ENCODE assay signal across 29 mouse cellular contexts in the genomic region with DNA sequence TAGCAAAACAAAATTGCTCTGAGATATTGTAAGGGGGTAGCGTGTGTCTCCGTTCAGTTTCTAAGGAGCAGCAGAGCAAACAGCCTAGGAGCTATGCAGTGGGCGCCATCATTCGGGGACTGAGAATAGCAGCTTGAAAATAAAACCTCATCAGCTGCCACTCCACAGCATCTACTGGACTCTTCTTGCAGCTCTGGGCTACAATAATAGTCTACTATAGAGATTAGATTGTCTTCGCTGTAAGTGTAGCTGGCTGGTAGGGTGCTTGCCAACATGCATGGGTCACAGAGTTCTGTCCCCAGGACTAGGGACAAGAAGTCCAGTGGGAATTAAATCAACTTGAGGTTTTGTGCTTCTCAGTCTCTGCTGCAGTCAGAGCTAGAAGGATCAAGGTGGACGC. TPM values are rescaled to one million over a fixed set of nuclear protein-coding genes. Genes with fewer than 3 reads are reported as not detected.
DNase-seq lines count a peak whose midpoint lies in the region; ATAC-seq and TF ChIP-seq lines count a peak whose summit lies in the region.
"Had no signal": no experiment of that assay in that cellular context is flagged by ENCODE, and none has a peak within 500 bp of the region (broad histone marks: within the 10 kb centered on the region; RNA-seq: fewer than 3 reads in every experiment).

No protein-coding gene starts in this region.

- peak overlapping the region; percentile 24; the same call in 1 of the 2 replicates for H3K27ac ChIP-seq in heart, embryonic 16.5 days (ENCODE audit: low read length)
- H3K27ac ChIP-seq in kidney, postnatal 0 days, result peak overlapping the region; percentile 47; the same call in 1 of the 2 replicates
- H3K27ac ChIP-seq: embryonic facial prominence, embryonic 10.5 days; embryonic facial prominence, embryonic 13.5 days; forebrain, embryonic 13.5 days; heart, embryonic 13.5 days; hindbrain, embryonic 10.5 days; hindbrain, embryonic 13.5 days; intestine, embryonic 15.5 days had no signal

- no peaks in the 10 kb centered on the region for H3K27me3 ChIP-seq in heart, embryonic 16.5 days (ENCODE audit: control insufficient read depth, insufficient read depth, low read length)
- H3K27me3 ChIP-seq in kidney, postnatal 0 days (ENCODE audit: insufficient read depth, low read length), result no peaks in the 10 kb centered on the region
- H3K27me3 ChIP-seq: embryonic facial prominence, embryonic 13.5 days; forebrain, embryonic 13.5 days; heart, embryonic 13.5 days; hindbrain, embryonic 13.5 days; intestine, embryonic 15.5 days had no signal

- intact Hi-C loops in heart, postnatal 36 days (cut with DNase I), result no loop called here

- H3K4me1 ChIP-seq in heart, embryonic 16.5 days (ENCODE audit: control insufficient read depth, insufficient read depth, low read length), result peaks cover 35% of the 10 kb centered on the region
- peaks cover 14% of the 10 kb centered on the region for H3K4me1 ChIP-seq in kidney, postnatal 0 days (replicated peaks; ENCODE audit: insufficient read depth, low read length)
- H3K4me1 ChIP-seq: forebrain, embryonic 13.5 days; intestine, embryonic 15.5 days had no signal

- peaks cover 3% of the 10 kb centered on the region; the same call in 1 of the 2 replicates for H3K36me3 ChIP-seq in heart, embryonic 16.5 days (ENCODE audit: control insufficient read depth, insufficient read depth)
- no peaks in the 10 kb centered on the region for H3K36me3 ChIP-seq in kidney, postnatal 0 days (ENCODE audit: insufficient read depth, low read length)
- H3K36me3 ChIP-seq: embryonic facial prominence, embryonic 10.5 days; embryonic facial prominence, embryonic 13.5 days; heart, embryonic 13.5 days; hindbrain, embryonic 10.5 days; hindbrain, embryonic 13.5 days; intestine, embryonic 15.5 days had no signal

- WGBS in heart, embryonic 16.5 days, result 59% methylated on average over 6 of the region's 6 CpGs
- 89% methylated on average over 6 of the region's 6 CpGs for WGBS in kidney, postnatal 0 days

- no peak overlapping the region for H3K9ac ChIP-seq in heart, embryonic 16.5 days (ENCODE audit: low read length)
- H3K9ac ChIP-seq in kidney, postnatal 0 days (ENCODE audit: low read depth, low read length), result no peak overlapping the region
- H3K9ac ChIP-seq: embryonic facial prominence, embryonic 13.5 days; forebrain, embryonic 13.5 days; forebrain, postnatal 0 days; heart, embryonic 13.5 days; hindbrain, embryonic 13.5 days; intestine, embryonic 15.5 days had no signal

- no peak overlapping the region for H3K4me2 ChIP-seq in heart, embryonic 16.5 days (ENCODE audit: low read depth, low read length)
- H3K4me2 ChIP-seq in kidney, postnatal 0 days (ENCODE audit: low read length), result no peak overlapping the region
- H3K4me2 ChIP-seq: embryonic facial prominence, embryonic 13.5 days; forebrain, embryonic 13.5 days; heart, embryonic 13.5 days; hindbrain, embryonic 13.5 days; intestine, embryonic 15.5 days had no signal

- ATAC-seq in frontal cortex, adult (ENCODE audit: low TSS enrichment), result peak; percentile 16; the same call in 1 of the 2 replicates
- ATAC-seq in heart, embryonic 16.5 days (replicated peaks; ENCODE audit: extremely low read depth, insufficient read depth, low FRiP score), result no peak
- no peak for ATAC-seq in kidney, postnatal 0 days (replicated peaks; ENCODE audit: low FRiP score, low read depth)
- ATAC-seq: activated CD4-positive, CD25-positive, alpha-beta regulatory T cell, adult 4 months; forebrain, embryonic 13.5 days; forebrain, postnatal 0 days; hindbrain, embryonic 16.5 days; intestine, embryonic 15.5 days had no signal

- no peak overlapping the region for H3K4me3 ChIP-seq in heart, embryonic 16.5 days (ENCODE audit: low read length)
- no peak overlapping the region for H3K4me3 ChIP-seq in kidney, postnatal 0 days (replicated peaks; ENCODE audit: low read depth, low read length)
- H3K4me3 ChIP-seq: embryonic facial prominence, embryonic 10.5 days; embryonic facial prominence, embryonic 13.5 days; erythroblast, embryonic 14.5 days; forebrain, embryonic 13.5 days; heart, embryonic 13.5 days; hindbrain, embryonic 10.5 days; hindbrain, embryonic 13.5 days; intestine, embryonic 15.5 days had no signal

- no peak for DNase-seq in frontal cortex, adult 2 months (ENCODE audit: extremely low spot score in 1 of 2, low spot score in 1 of 2)
- no peak for DNase-seq in heart, postnatal 36 days
- no peak for DNase-seq in kidney, postnatal 0 days (ENCODE audit: low spot score)
- no peak for DNase-seq in kidney, adult 9 months
- no peak for DNase-seq in Muller cell, postnatal 12 days (ENCODE audit: inconsistent ontology term)
- DNase-seq: adrenal gland, adult 8-10 months; adrenal gland, postnatal 25 days; B cell, adult 2 months; cerebellum, adult 11-12 months; cerebellum, adult 8-10 months; cerebellum, postnatal 10 days; cerebellum, postnatal 36 days; embryo, embryonic 11 days; forebrain, postnatal 0 days; gastrocnemius, postnatal 10 days; gastrocnemius, postnatal 36 days; heart, postnatal 10 days had no signal

- TF ChIP-seq CTCF in kidney, postnatal 0 days (IDR thresholded peaks at IDR 0.05; ENCODE audit: low read depth), result no peak

- H3K9me3 ChIP-seq in heart, embryonic 16.5 days (replicated peaks; ENCODE audit: control insufficient read depth, low read length), result no peaks in the 10 kb centered on the region
- no peaks in the 10 kb centered on the region for H3K9me3 ChIP-seq in kidney, postnatal 0 days (replicated peaks; ENCODE audit: low read length)
- H3K9me3 ChIP-seq: embryonic facial prominence, embryonic 10.5 days; embryonic facial prominence, embryonic 13.5 days; forebrain, embryonic 13.5 days; heart, embryonic 13.5 days; hindbrain, embryonic 10.5 days; hindbrain, embryonic 13.5 days; intestine, embryonic 15.5 days had no signal

RNA-seq across cellular contexts. Expression of gene Itpr1, which starts 14.6 kb away (rescaled TPM):
- polyA plus RNA-seq in frontal cortex, adult 2 months (2012; rRNA removed), result 113 and 128 TPM in 2 replicates
- 10.8 and 12.3 TPM in 2 replicates for polyA plus RNA-seq in heart, embryonic 16.5 days (2015; fragmentation: Nextera tagmentation; extraction: Ambion mirVana)
- 10 to 100 TPM; 39.1 to 46.2 TPM for total RNA-seq in heart, postnatal 36 days (2021)
- polyA plus RNA-seq in kidney, postnatal 0 days (2015; fragmentation: Nextera tagmentation; extraction: Ambion mirVana), result 21.2 TPM in 2 replicates

RNA-seq across cellular contexts. Expression of gene Sumf1, which starts 42.1 kb away (rescaled TPM):
- 15.9 and 18.7 TPM in 2 replicates for polyA plus RNA-seq in frontal cortex, adult 2 months (2012; rRNA removed)
- polyA plus RNA-seq in heart, embryonic 16.5 days (2015; fragmentation: Nextera tagmentation; extraction: Ambion mirVana), result 19.3 and 20.2 TPM in 2 replicates
- 10 to 100 TPM; 14.6 to 15.2 TPM for total RNA-seq in heart, postnatal 36 days (2021)
- polyA plus RNA-seq in kidney, postnatal 0 days (2015; fragmentation: Nextera tagmentation; extraction: Ambion mirVana), result 34.0 and 34.2 TPM in 2 replicates
